Mouse (Mus musculus) layer of hippocampus, adult 8-10 months (tissue): ENCODE results near the gene Syt5. TPM values are rescaled to one million over a fixed set of nuclear protein-coding genes. Genes with fewer than 3 reads are reported as not detected.

Experiments
- DNase-seq, 2 experiments: peaks; one replicate each; pipeline ENCODE4 v3.0.0; 2022; ENCODE audit warnings: low spot score in 2 of 2
- total RNA-seq, 4 experiments: library from RNA; stranded (reverse); gene quantifications; 2 replicates each; pipeline ENCODE4 v1.2.4; 2022

Syt5 gene
- total RNA-seq, 4 experiments from 2014 or later, result 180 to 219 (median 211) TPM

GRCm38 (mm10) chr7:4523205-4524130 lies 23.9 kb downstream of the Syt5 start:
- DNase-seq, result no peak

DNA sequence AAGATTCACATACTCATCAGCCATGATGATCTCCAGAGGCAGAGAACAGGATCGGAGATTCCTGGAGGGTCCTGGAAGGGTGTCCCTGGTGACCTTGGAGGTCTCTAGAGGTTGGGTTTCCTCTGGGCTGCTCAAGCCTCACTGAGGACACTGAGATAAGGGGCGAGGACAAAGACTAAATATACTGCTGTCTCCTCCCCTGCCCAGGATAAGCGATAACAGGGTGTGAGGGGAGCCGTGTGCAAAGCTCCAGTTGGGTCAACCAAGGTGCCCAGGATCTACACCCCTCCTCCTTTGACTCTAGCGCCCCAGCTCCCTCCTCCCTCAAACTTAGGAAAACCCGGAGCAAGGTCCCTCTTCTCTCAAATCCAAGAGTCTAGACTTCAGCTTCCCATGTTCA lies 25.0 kb downstream of the Syt5 start:
- DNase-seq, result no peak

GRCm38 (mm10) chr7:4521231-4522003 lies 25.9 kb downstream of the Syt5 start:
- DNase-seq, result no peak

DNA sequence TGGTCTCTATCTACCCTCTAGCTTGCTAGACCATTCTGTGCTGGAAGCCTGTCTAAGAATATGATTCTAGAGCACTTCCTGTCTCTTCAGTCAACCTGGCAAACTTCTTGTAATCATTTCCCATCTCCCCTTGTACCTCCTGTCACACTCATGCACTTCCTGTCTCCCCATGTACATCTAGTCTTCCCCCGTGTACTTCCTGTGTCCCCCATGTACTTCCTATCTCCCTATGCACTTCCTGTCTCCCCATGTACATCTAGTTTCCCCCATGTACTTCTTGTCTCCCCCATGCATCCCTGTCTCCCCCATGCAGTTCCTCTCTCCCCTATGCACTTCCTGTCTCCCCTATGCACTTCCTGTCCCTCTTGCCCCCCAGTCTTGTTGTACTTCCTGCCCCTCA lies 28.9 kb downstream of the Syt5 start:
- no peak for DNase-seq

- DNase-seq, result no peak
Observed at GRCm38 (mm10) chr7:4516332-4517050, 30.9 kb downstream of the Syt5 start, which contains the start of gene Tnnt1. Gene Tnnt1 (minus strand): TSS chr7:4516382.

DNA sequence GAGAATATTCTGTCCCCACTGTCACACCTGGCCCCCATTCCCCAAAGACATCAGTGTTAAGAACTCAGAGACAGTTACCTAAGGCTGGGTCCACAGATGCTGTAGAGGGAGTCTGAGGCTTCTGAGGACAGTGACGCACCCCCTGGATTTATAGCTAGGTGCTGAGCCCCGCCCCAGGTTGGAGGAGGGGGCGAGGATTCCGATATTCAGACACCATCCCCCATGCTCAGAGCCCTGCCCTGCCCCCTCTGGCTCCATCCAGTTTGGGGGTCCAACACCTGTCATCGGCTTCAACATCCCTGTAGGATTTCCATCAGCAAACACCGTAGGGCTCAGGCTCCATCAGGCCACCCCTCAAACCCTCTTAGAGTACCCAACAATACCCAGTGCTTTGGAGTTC lies 31.5 kb downstream of the Syt5 start:
- DNase-seq, result no peak

DNA sequence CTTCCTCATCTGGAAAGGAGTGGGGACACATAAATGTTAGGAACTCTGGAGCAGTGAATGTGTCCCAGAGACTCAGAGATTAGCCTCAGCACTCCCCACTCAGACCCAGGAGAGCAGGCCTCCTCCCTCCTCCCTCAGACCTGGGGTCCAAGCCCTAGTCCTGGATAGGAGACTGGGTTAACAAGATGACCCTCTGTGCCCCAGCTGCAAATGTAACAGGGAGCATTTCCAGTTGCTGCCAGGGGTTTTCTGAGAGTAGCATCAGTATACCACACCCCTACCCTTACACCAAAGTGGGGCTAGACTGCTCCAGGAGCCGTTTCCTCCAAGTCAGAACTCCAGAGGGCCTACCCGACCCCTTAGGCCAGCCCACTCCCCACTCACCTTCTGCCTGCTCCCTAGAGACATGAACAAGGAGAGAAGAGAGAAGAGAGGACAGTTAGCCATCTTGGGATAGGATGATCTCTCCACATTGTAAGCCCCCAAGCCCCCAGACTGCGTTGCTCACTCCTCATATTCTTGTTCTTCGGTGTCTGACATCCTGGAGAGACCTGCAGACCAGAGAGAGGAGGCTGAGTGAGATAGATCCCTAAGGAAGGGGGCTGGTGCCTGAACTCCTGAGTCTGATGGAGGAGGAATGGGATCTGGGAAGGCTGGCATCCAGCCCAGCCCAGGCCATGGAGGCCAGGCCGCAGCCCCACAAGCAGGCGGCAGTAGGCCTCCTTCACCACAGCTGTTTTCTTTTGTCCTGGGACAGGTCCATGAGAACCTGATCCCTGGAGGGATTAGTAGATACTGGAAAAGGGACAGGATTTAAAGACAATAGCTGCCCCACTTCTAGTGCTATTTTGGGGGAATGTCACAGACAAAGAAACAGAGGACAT lies 33.3 kb downstream of the Syt5 start:
- DNase-seq, result no peak

- no peak for DNase-seq
Observed at GRCm38 (mm10) chr7:4513236-4513635, 34.1 kb downstream of the Syt5 start.

DNA sequence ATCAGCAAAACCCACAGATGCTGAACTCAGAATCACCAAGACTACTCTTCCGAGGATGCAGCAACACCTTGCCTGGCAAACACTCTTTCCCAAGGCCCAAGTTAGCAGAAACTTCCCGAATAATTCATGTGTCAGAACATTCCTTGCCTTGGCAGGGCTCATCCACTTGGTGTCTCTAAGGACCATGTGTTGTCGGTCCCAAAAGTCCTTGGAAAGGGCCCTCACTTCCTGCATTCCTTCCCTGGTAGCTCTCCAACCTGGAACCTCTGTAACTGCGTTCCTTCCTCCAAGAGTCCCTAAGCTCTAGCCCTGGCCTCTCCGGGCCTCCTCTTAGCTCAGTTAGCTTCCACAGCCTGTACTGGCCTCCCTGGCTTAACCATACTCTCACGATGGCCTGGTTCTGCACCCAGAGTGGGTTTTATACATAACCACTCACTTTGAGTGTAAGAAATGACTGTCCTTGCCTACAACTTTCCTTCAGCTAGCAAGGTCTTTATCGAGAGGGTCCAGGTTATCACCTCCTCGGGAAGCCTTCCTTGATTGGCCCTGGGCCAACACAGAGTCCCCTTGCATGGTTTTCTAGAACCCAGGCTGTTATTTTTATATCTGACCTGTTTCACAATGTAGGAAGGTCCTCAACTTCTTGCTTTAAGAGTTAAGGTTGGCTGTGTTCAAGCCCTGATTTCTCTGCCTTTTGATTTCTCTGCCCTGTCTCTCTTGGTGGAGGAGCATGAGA lies 35.7 kb downstream of the Syt5 start:
- DNase-seq, result no peak

- no peak for DNase-seq
Observed at GRCm38 (mm10) chr7:4509863-4510608, 37.3 kb downstream of the Syt5 start.

- DNase-seq, result no peak
Observed at GRCm38 (mm10) chr7:4508739-4509116, 38.6 kb downstream of the Syt5 start.

DNA sequence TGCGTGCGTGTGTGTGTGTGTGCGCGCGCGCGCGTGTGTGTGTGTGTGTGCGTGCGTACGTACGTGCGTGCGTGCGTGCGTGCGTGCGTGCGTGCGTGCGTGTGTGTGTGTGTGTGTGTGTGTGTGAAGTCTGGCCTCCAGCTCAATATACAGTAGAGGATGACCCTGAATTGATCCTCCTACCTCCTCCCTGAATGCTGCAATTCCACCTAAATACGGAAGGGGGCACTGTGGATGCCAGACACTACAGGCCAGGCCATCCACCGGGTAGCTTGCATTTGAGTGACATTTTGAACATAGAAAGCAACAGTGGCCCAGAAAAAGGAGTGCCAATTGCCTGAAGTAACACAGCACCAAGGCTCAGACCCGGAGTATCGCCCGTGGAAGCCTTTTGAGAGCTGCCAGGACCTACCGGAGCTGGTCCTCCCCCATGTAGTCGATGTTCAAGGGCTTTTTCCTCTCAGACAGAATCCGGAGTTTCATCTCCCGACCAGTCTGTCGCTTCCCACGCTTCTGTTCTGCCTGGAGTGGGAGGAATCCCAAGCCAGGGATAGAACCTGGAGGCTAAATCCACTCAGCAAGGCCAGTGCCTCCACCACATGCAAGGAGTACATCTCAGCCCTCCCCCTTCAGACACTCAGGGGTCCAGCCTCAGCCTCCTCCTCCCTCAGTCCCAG lies 39.1 kb downstream of the Syt5 start:
- DNase-seq, result no peak

GRCm38 (mm10) chr7:4507220-4507619 lies 40.1 kb downstream of the Syt5 start:
- no peak for DNase-seq

DNA sequence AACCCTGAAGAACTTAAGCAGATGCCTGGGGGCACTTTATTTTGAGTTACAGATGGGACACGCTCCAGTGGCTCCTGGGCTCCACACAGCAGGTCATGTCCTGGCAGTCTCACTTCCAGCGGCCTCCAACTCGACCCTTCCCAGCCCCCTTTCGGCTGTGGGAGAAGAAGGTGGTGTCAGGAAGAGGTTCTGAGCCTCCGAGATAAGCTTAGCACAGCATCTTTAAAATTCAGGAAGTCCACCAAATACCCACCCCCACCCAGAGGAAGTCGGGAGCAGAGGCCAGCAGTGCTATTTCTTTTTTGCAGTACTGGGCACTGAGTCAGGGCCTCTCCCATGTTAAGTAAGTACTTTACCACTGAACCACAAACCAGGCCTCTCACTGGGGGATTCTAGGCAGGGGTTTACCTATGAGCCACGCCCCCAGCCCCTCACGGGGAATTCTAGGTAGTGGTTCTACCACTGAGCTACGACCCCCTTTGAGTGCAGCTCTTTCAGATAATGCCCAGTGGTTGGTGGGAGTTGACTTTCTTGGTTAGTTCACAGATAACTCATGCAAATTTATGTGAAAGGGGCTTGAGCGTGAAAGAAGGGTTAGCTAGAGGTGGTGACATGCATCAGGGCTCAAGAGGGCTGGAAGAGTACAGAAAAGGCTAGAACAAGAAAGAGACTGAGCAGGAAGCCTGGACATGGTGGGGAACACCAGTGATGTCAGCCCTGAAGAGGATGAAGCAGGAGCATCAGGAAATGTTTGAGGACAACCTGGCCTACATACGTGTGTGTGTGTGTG lies 42.5 kb downstream of the Syt5 start:
- DNase-seq, result no peak

GRCm38 (mm10) chr7:4503858-4504257 lies 43.5 kb downstream of the Syt5 start:
- DNase-seq, result no peak

DNA sequence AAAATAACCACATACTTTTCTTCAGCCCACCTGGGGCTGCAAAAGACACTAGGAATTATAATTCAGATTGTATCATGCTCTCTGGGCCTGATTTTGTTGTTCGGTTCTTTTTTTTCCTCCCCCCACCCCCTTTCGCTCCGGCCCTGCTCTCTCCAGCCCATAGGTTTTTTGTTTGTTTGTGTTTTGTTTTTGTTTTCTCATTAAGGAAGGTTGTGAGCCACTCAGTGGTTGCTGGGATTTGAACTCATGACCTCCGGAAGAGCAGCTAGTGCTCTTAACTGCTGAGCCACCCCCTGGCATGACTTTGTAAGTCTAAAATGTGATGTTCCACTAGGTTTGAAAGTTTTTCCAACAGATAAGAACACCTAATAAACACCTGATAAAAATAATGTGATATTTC lies 44.2 kb downstream of the Syt5 start:
- DNase-seq, result no peak

DNA sequence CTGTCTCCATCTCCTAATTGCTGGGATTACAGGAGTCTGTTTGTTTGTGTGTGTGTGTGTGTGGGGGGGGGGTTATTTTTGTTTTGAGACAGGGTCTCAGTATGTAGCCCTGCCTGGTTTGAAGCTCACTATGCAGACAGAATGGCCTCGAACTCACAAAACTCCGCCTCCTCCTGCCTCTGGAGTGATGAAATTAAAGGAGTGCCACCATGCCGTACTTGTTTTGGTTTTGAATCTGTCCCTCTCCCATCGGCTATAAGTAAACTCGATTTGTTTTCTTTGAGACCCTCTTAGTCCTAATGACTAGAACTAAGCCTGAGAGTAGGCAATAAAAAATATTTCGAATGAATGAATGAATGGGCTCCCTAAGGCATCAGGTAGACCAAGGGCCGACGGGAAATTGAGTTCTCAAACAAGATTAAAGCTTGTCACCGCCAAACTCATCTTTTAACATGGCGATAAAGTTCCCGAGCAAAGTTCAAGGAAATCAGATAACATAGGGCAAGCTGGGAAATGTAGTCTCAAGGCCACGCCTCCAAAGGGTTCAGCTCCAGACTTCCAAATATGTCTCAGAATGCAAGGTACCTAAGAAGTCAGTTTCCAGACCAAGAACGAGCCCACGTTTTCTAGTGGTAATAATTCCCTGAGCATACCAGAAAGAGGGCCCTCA lies 44.8 kb downstream of the Syt5 start:
- DNase-seq, result peak; percentile 62 to 71
